Mouse (Mus musculus) forelimb bud, embryonic 11.5 days (tissue): Measurements from ENCODE around the gene Stx1b.
"Not testable (repeated sequence)": the region's sequence is repeated elsewhere in the genome, so short reads cannot be mapped to it uniquely, and the experiment has no call there.

Source experiments
- DNase-seq: peaks from one replicate; pipeline ENCODE4 v3.0.0-alpha.2; 2012; ENCODE audit warnings: low read depth, low spot score

Stx1b gene

DNA sequence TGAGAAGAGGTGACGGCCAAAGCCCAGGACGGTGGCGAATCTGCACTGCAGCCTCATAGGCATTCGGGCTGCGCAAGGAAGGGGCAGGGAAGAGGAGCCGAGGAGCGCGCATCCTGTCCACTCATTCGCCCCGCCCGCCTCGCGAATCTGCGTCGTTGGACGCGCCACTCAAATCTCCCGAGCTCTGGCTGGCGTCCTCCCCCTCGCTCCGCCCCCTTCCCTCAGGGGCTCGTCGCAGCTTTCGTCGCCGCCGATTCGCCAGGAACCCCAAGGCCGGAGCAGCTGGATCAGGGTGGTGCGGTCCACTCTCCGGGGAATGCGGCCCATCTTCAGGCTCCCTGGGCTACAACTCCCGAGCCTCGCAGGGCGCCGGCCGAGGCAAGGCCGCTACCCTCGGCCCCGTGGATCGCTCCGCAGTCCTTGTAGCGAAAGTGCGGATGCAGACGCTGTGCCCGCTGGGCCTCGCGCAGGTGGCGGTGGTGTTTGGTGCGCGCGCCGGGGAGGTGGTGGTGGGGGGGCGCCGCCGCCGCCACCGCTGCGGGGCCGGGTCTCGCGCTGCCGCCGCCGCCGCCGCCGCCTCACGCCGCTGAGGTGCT lies 47.4 kb downstream of the Stx1b start:
- peak; percentile 95 for DNase-seq

DNA sequence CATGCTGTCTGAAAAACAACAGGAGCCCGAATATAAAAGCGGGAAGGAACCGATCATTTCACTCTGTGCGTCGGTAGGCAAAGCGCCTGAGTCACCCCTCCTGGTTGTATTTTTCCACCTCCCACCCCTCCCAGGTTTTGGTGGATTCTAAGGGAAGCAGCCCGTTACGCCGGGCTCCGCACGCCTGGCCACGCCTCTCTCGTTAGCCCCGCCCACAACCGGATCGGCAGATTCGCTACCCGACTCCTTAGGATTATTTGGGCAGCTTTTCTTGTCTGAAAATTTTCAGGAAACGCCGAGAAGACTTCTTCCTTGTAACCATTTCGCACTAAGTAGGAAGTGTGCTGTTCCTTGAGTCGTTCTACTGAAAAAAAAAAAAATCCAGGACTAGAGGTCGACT lies 47.9 kb downstream of the Stx1b start, which contains the start of gene Setd1a:
Setd1a (plus strand) TSS at position 245 of the 400 bp plus-strand sequence.
- peak; percentile 81 for DNase-seq

DNA sequence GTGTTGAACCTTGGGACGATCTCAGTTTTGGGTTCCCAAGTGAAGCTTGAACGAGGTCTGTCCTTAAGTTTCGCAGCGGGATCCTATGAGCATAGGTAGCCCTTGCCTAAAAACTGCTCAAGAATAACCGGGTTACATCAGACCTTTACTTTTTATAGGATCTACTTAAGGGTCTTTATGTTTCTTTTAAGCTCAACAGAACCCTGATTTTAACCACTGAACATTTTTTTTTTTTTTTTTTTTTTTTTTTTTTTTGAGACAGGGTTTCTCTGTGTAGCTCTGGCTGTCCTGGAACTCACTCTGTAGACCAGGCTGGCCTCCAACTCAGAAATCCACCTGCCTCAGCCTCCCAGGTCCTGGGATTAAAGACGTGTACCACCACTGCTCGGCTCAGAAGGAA lies 48.5 kb downstream of the Stx1b start:
- not testable (repeated sequence) for DNase-seq

GRCm38 (mm10) chr7:127773664-127774384 lies 50.5 kb downstream of the Stx1b start:
- DNase-seq = peak; percentile 82

- DNase-seq = no peak
Observed at GRCm38 (mm10) chr7:127772557-127772956, 51.8 kb downstream of the Stx1b start.

- no peak for DNase-seq
Observed at GRCm38 (mm10) chr7:127772080-127772479, 52.3 kb downstream of the Stx1b start.

DNA sequence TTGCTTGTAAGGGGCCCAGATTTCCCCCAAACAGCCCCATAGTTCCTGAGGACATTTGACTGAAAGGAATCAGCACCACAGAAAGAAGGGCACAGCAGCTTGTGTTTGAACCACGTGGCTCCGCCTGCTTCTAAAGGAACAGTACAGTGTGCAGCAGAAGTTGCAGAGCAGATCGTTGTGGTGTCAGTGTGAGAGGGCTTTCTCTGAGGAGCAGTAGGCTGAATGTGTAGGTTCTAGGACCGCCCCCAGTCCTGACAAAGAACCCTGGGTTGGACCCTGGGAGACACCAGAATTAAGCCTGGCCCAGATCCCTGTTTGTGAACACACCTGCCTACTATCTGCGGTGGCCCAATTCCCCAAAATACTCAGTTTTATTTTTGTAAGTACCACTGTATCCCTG lies 53.1 kb downstream of the Stx1b start:
- DNase-seq = no peak

DNA sequence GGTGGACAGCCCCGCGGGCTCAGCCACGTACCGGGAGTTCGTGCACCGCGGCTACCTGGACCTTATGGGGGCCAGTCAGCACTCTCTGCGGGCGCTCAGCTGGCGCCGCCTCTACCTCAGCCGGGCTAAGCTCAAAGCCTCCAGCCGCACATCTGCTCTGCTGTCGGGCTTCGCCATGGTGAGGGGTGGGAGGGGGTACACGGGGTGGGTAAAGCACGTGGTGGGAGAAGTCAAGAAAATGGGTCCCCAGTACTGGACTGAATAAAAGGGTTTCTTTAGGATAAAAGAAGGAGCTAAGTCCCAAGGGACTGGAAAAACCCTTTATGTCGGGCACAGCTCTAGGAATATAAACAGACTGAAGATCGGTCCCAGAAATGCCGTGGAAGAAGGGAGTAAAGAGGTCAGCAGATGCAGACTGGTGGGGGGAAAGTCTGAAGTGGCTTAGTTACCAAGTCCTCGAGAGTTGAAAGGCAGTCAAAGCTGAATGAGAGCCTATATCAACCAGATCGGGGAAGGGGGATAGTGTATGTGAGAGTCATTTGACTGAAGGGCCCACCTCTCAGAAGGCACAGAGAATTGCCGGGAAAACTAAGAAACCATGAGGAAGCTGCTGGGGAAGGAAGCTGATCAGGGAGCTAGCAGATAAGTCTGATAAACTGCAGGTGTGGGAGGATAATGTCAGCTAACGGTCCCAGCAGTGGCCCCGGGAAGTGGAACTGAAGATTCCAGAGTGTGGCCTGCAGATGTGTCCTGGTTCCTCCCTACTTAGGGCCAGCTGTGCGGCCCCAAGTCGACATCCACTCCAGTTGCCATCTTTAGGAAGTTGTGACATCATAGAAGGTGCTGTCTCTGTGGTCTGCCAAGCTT lies 54.1 kb downstream of the Stx1b start:
- DNase-seq = no peak

DNA sequence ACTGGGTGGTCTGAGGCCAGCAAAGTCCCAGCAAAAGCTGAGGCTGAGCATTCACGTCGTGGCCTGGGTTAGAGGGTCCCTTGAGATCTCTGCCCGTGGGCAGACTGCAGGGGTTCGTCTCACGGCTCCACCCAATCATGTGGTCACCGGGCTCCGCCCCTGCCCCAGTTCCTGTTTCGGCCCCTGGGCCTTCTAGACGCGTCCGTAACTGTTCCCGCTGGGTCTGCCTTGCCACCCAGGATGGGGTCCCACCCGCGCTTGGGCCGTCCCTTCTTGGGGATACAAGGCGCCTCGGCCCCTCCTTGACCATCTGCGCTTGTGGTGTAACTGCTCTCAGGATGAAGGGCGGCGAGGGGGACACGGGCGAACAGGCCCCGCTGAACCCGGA lies 54.7 kb downstream of the Stx1b start, which contains the start of gene Orai3:
Orai3 (plus strand) TSS at position 165 of the 388 bp plus-strand sequence.
- DNase-seq = peak; percentile 82

- peak; percentile 97 for DNase-seq
Observed at GRCm38 (mm10) chr7:127768997-127769593, 55.3 kb downstream of the Stx1b start.

DNA sequence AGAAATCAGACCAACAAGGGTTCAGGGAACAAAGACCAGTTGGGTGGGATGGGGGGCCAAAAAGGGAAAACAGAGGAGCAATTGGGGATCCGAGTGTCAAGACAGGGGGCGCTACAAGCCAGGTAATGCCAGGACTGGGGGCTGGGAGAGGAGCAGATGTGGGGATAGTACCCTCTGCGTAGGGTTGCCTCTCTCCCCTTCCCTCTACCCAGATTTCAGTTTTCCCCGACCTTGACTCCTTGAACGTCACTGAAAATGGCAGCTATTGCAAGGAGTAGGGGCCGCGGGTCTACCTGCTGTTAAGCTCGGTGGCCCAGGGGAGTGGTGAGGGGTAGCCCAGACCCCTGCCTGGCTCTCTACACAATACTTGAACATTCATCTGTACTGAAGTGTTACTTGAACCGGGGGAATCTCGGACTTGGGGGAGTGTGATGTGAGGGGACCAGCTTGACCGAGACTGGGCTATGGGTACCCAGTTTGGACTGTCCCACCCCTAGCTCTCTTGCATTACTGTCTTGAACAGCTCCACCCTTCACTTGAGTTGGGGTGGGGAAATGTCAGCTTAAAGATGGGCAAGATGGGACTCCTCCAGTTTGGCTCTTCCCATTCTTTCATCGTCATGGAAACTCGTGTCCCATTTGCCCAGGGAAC lies 55.9 kb downstream of the Stx1b start:
- no peak for DNase-seq

DNA sequence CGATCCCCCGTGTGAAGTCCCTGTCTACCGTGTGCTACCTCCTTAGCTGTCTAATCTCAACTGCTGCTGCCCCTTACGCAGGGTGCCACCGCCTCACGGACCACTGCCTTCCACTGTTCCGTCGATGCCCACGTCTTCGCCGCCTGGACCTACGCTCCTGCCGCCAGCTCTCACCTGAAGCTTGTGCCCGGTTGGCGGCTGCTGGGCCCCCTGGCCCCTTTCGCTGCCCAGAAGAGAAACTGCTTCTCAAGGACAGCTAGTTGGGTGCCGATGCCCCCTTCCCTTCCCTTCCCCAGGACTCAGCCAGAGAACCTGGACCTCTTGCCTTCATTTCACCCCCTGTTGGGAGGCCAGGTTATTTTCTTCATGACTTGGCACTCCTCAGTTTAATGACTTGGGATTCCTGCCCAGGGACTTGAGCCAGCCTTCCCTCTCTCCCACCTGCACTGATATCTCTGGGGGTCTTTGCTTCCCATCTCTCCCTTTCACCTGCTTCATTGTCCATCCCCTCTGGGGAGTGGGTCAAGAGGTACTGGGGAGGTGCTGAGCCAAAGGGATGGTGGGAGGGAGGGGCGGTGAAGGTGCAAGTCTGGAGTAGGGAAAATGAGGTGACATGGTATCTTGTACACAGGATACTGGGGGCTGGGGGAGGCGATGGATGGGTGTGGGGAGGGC lies 56.5 kb downstream of the Stx1b start:
- DNase-seq = no peak

DNA sequence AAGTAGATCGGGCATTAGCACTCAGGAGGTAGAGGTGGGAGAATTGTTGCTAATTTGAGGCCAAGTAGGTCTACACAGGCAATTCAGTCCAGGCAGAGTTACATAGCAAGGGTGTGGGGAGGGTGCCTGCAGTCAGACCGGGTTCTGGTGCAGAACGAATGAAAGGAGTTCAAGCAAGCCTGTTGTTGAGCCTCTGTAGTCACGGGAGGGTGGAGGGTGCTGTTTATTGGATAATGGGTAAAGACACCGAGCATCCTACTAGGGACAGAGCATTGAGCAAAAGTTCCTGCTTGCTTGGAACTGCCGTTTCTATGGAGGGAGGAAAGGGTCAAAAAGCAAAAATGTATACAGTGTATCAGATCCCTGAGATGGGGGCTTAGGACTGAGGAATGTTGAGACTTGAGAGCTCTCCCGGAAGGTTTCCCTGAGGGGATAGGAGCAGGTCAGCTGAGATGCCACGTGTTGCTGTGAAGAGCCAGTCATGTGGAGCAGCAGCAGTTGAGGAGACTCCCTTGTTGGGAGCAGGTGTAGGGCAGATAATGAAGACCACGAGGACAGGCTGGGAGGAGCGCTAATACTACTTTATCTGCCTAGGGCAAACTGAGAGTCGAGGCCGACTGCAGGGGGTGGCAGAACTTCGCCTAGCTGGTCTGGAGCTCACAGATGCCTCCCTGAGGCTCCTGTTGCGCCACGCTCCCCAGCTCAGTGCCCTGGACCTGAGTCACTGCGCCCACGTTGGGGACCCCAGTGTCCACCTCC lies 57.3 kb downstream of the Stx1b start:
- DNase-seq = no peak

GRCm38 (mm10) chr7:127765756-127766155 lies 58.6 kb downstream of the Stx1b start:
- DNase-seq = no peak

DNA sequence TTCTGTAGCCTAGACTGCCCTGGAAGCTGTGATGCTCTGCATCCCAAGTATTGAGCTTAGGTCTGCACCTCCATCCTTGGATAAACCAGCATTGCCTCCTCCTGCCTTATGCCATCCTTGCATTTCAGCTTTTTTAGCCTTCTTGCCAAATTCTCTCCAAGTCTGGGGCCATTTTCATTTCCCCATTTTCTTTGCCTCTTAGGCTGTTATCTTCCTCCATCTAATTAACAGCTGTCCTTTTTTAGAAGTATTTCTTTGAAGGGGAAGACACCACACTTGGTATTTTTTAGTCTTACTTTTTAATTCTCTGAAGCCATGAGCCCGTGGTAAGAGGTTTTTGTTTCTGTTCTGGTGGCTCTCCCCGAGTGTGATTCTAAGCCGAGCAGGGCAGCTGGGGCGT lies 60.7 kb downstream of the Stx1b start:
- no peak for DNase-seq

DNA sequence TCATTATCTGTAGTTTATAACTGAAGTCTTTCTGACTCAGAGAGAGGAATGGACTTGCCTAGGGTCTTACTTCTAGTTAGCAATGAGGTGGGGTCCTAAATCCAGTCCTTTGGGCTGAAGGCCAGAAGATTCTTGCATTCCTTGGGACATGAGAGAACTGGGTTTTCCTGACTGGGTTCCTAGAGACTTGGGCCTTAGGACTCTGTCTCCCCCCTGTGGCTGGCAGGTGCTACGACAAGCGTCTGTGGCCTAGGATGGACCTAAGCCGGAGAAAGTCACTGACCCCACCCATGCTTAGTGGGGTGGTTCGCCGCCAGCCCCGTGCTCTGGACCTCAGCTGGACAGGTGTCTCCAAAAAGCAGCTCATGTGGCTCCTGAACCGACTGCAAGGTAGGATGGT lies 63.3 kb downstream of the Stx1b start:
- DNase-seq = peak; percentile 69

DNA sequence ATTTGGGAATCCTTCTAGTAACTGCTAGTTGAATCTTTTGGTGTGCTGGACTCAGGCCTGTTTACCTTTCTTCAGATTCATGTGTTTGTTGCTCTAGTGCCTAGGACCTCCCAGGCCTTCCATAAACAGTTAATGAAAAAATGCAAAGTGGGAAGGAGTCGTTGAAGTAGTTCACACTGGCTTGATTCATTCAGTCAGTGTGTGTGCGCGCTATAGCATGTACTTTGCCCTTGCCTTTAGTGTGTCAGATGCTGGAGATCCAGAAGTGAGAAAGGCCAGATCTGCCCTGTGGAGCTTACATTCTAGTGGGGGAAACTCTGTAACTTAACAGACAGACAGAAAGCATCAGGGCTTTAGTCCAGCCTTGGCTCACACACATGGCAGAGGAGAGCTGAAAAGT lies 63.9 kb downstream of the Stx1b start:
- DNase-seq = no peak

DNA sequence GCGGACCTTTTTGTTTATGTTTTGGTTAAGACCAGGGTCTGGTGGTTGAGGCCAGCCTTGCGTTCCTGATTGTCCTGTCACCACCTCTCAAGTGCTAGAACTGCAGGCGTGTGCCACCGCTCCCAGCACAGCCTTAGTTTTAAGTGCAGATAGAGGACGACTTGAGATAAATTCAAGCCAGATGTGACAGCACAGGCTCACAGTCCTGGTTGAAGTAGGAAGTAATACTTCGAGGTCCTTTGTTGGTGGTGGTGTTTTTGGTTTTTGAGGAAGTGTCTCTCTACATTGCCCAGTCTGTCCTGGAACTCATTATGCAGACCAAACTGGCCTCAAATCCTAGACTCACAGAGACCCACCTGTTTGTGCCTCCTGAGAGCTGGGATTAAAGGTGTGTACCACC lies 64.6 kb downstream of the Stx1b start:
- no peak for DNase-seq
